11 mouse cellular contexts compared by ENCODE assay signal in genomic region chr15:88892252-88892651, GRCm38 (mm10).
"Had no signal": no experiment of that assay in that cellular context is flagged by ENCODE, and none has a peak within 500 bp of the region (broad histone marks: within the 10 kb centered on the region; RNA-seq: fewer than 3 reads in every experiment).

No protein-coding gene starts in this region.

- H3K9ac ChIP-seq: limb, embryonic 15.5 days; liver, embryonic 14.5 days; midbrain, embryonic 12.5 days; stomach, embryonic 15.5 days had no signal

- DNase-seq: layer of hippocampus, adult 9-11 months; layer of hippocampus, postnatal 36 days; lung, adult 18-20 months; right cerebral cortex, postnatal 14 days; thymus, postnatal 4 days had no signal

- H3K27me3 ChIP-seq: stomach, embryonic 15.5 days had no signal

- H3K9me3 ChIP-seq: limb, embryonic 15.5 days; midbrain, embryonic 12.5 days; stomach, embryonic 15.5 days had no signal

- H3K4me2 ChIP-seq: limb, embryonic 15.5 days; midbrain, embryonic 12.5 days had no signal

- H3K27ac ChIP-seq: limb, embryonic 15.5 days; liver, embryonic 14.5 days; midbrain, embryonic 12.5 days; stomach, embryonic 15.5 days had no signal

- ATAC-seq: intestine, postnatal 0 days; midbrain, embryonic 16.5 days had no signal

- H3K36me3 ChIP-seq: limb, embryonic 15.5 days; midbrain, embryonic 12.5 days; stomach, embryonic 15.5 days had no signal

- H3K4me3 ChIP-seq: limb, embryonic 15.5 days; midbrain, embryonic 12.5 days had no signal
